Mouse (Mus musculus) small intestine, adult 2 months (tissue): Measurements from ENCODE around the gene Sfn.

Source experiments
- CTCF ChIP-seq: fragments of 200-500 bp; IDR thresholded peaks from 2 replicates; pipeline ENCODE4 v1.5.1; 2012; ENCODE audit warnings: low read depth, mild to moderate bottlenecking, control low read depth, inconsistent platforms, low read length, moderate library complexity, mixed read lengths; ENCODE audit not compliant: insufficient replicate concordance, insufficient read length; ENCODE audit errors: extremely low read depth
- POLR2A ChIP-seq: fragments of 200-500 bp; IDR thresholded peaks from 2 replicates; pipeline ENCODE4 v1.6.1; 2012; ENCODE audit warnings: low read depth, mild to moderate bottlenecking, control low read depth, inconsistent platforms, low read length, moderate library complexity

- no peak for TF ChIP-seq CTCF
- TF ChIP-seq POLR2A, result no peak
These were observed 26.5 kb upstream of the Sfn start for GRCm38 (mm10) chr4:133628517-133628916.
